Comparison of ENCODE assay signal across 15 mouse cellular contexts in genomic region chr3:26194970-26195369, GRCm38 (mm10).
"Had no signal": no experiment of that assay in that cellular context is flagged by ENCODE, and none has a peak within 500 bp of the region (broad histone marks: within the 10 kb centered on the region; RNA-seq: fewer than 3 reads in every experiment).

No protein-coding gene starts in this region.

- H3K4me2 ChIP-seq: limb, embryonic 13.5 days; liver, embryonic 12.5 days; liver, embryonic 15.5 days; midbrain, embryonic 11.5 days had no signal

- DNase-seq: kidney, adult 2 months; kidney, postnatal 25 days; liver; lung, adult 2 months; midbrain, embryonic 14.5 days; thymus, adult 2 months; thymus, postnatal 14 days; thymus, postnatal 4 days had no signal

- ATAC-seq: intestine, postnatal 0 days; liver, embryonic 12.5 days had no signal

- H3K36me3 ChIP-seq: limb, embryonic 10.5 days; limb, embryonic 13.5 days; liver, embryonic 12.5 days; liver, embryonic 15.5 days had no signal

- H3K4me1 ChIP-seq: limb, embryonic 10.5 days; limb, embryonic 13.5 days; liver, embryonic 12.5 days; liver, embryonic 15.5 days had no signal

- H3K27me3 ChIP-seq: limb, embryonic 13.5 days; liver, embryonic 12.5 days; liver, embryonic 15.5 days had no signal

- H3K27ac ChIP-seq: kidney, postnatal 0 days; limb, embryonic 10.5 days; limb, embryonic 13.5 days; liver, embryonic 12.5 days; liver, embryonic 15.5 days had no signal

- H3K4me3 ChIP-seq: limb, embryonic 10.5 days; limb, embryonic 13.5 days; liver, embryonic 12.5 days; liver, embryonic 15.5 days had no signal

- H3K9ac ChIP-seq: limb, embryonic 13.5 days; liver, embryonic 12.5 days; liver, embryonic 15.5 days had no signal

- H3K9me3 ChIP-seq: limb, embryonic 10.5 days; limb, embryonic 13.5 days; liver, embryonic 12.5 days; liver, embryonic 15.5 days had no signal
